Mouse (Mus musculus) midbrain, embryonic 13.5 days (tissue): ENCODE measurements at regions not wholly inside any gene's neighbourhood (a gene's known extent, or its start where the extent isn't known, plus 50 kb on each side); places are given as distances from the start of the nearest gene placed in this dataset.

Source experiments
- ATAC-seq: fragments of 200-750 bp; cut with Nextera tagmentation; 2 replicates; pipeline ENCODE4 v1.8.0; 2017; ENCODE audit warnings: mild to moderate bottlenecking, moderate TSS enrichment, moderate library complexity
- H3K27ac ChIP-seq: fragments of 300-500 bp; sonication (generic); 2 replicates; pipeline ENCODE4 v1.5.1; 2015; ENCODE audit warnings: inconsistent platforms, mild to moderate bottlenecking, moderate library complexity
- H3K27me3 ChIP-seq: fragments of 300-500 bp; sonication (generic); 2 replicates; pipeline ENCODE4 v1.6.1; 2015; ENCODE audit warnings: mild to moderate bottlenecking, inconsistent platforms
- H3K36me3 ChIP-seq: fragments of 300-500 bp; sonication (generic); 2 replicates; pipeline ENCODE4 v1.6.1; 2015; ENCODE audit warnings: mild to moderate bottlenecking, inconsistent platforms
- H3K4me1 ChIP-seq: fragments of 300-500 bp; sonication (generic); replicated peaks from 2 replicates; pipeline ENCODE4 v1.6.1; 2015; ENCODE audit warnings: inconsistent platforms
- H3K4me2 ChIP-seq: fragments of 300-500 bp; sonication (generic); replicated peaks from 2 replicates; pipeline ENCODE4 v1.6.1; 2015; ENCODE audit warnings: moderate library complexity, mild to moderate bottlenecking, inconsistent platforms
- H3K4me3 ChIP-seq: fragments of 300-500 bp; sonication (generic); replicated peaks from 2 replicates; pipeline ENCODE4 v1.5.1; 2015; ENCODE audit warnings: mild to moderate bottlenecking, inconsistent platforms
- H3K9ac ChIP-seq: fragments of 300-500 bp; sonication (generic); replicated peaks from 2 replicates; pipeline ENCODE4 v1.6.1; 2015; ENCODE audit warnings: mild to moderate bottlenecking, inconsistent platforms
- H3K9me3 ChIP-seq: fragments of 300-500 bp; sonication (generic); 2 replicates; pipeline ENCODE4 v1.6.1; 2016; ENCODE audit warnings: mild to moderate bottlenecking, inconsistent platforms
- WGBS: fragments of 180-500 bp; shearing (Covaris S2); methylation state at CpG from one replicate; pipeline ENCODE4 v1.1.7; 2015; 5-methylcytosine and 5-hydroxymethylcytosine counted together

- Histone ChIP-seq H3K27me3 (no peaks in the 10 kb centered on the region), H3K27ac (no peak overlapping the region)
- no peak for ATAC-seq
Measured at GRCm38 (mm10) chr6:66012675-66013074, 60.3 kb downstream of the 4930544G11Rik start.

GRCm38 (mm10) chr6:66023531-66023930 is 71.1 kb downstream of the 4930544G11Rik start:
- Histone ChIP-seq H3K9ac (no peak overlapping the region), H3K4me3 (no peak overlapping the region), H3K4me1 (no peaks in the 10 kb centered on the region), H3K9me3 (no peaks in the 10 kb centered on the region), H3K27me3 (no peaks in the 10 kb centered on the region), H3K36me3 (no peaks in the 10 kb centered on the region), H3K27ac (no peak overlapping the region), H3K4me2 (no peak overlapping the region)
- WGBS, result 86% methylated on average over 1 of the region's 1 CpGs
- ATAC-seq, result no peak

More at GRCm38 (mm10) chr6:66012675-66013074, 60.3 kb downstream of the 4930544G11Rik start:
- WGBS, result 91% methylated on average over 3 of the region's 3 CpGs
- Histone ChIP-seq H3K9ac (no peak overlapping the region), H3K4me2 (no peak overlapping the region), H3K4me1 (no peaks in the 10 kb centered on the region), H3K4me3 (no peak overlapping the region), H3K9me3 (no peaks in the 10 kb centered on the region), H3K36me3 (no peaks in the 10 kb centered on the region)

- Histone ChIP-seq H3K27me3 (no peaks in the 10 kb centered on the region), H3K9me3 (no peaks in the 10 kb centered on the region), H3K4me2 (no peak overlapping the region), H3K27ac (no peak overlapping the region), H3K4me1 (no peaks in the 10 kb centered on the region), H3K9ac (no peak overlapping the region), H3K4me3 (no peak overlapping the region), H3K36me3 (no peaks in the 10 kb centered on the region)
- no peak for ATAC-seq
- WGBS, result 55% methylated on average over 2 of the region's 2 CpGs
Measured at GRCm38 (mm10) chr6:66036789-66037188, 84.4 kb downstream of the 4930544G11Rik start.

- Histone ChIP-seq H3K36me3 (no peaks in the 10 kb centered on the region), H3K4me2 (no peak overlapping the region), H3K4me1 (no peaks in the 10 kb centered on the region), H3K27me3 (no peaks in the 10 kb centered on the region), H3K4me3 (no peak overlapping the region), H3K9me3 (no peaks in the 10 kb centered on the region), H3K27ac (no peak overlapping the region), H3K9ac (no peak overlapping the region)
- 91% methylated on average over 4 of the region's 4 CpGs for WGBS
- no peak for ATAC-seq
Measured at GRCm38 (mm10) chr6:66051852-66052251, 99.4 kb downstream of the 4930544G11Rik start.

GRCm38 (mm10) chr6:66052386-66052785 is 100.0 kb downstream of the 4930544G11Rik start:
- H3K9me3 ChIP-seq, result no peaks in the 10 kb centered on the region
- H3K36me3 ChIP-seq, result no peaks in the 10 kb centered on the region
- H3K4me2 ChIP-seq, result no peak overlapping the region
- no peak overlapping the region for H3K27ac ChIP-seq
- no peaks in the 10 kb centered on the region for H3K27me3 ChIP-seq
- H3K9ac ChIP-seq, result no peak overlapping the region
- H3K4me1 ChIP-seq, result no peaks in the 10 kb centered on the region
- no peak for ATAC-seq
- H3K4me3 ChIP-seq, result no peak overlapping the region

GRCm38 (mm10) chr6:66053197-66053596 is 100.8 kb downstream of the 4930544G11Rik start:
- Histone ChIP-seq H3K27me3 (no peaks in the 10 kb centered on the region), H3K27ac (no peak overlapping the region), H3K9me3 (no peaks in the 10 kb centered on the region), H3K4me1 (no peaks in the 10 kb centered on the region), H3K4me2 (no peak overlapping the region), H3K9ac (no peak overlapping the region), H3K4me3 (no peak overlapping the region), H3K36me3 (no peaks in the 10 kb centered on the region)
- WGBS, result 86% methylated on average over 2 of the region's 2 CpGs
- no peak for ATAC-seq

GRCm38 (mm10) chr6:66068874-66069273 is 116.5 kb downstream of the 4930544G11Rik start:
- WGBS, result 87% methylated on average over 2 of the region's 2 CpGs
- H3K27ac ChIP-seq, result no peak overlapping the region
- H3K9ac ChIP-seq, result no peak overlapping the region
- no peaks in the 10 kb centered on the region for H3K27me3 ChIP-seq
- no peak overlapping the region for H3K4me2 ChIP-seq
- no peak overlapping the region for H3K4me3 ChIP-seq
- no peaks in the 10 kb centered on the region for H3K36me3 ChIP-seq
- no peaks in the 10 kb centered on the region for H3K4me1 ChIP-seq
- H3K9me3 ChIP-seq, result no peaks in the 10 kb centered on the region
- ATAC-seq, result no peak

GRCm38 (mm10) chr6:66077445-66077844 is 125.0 kb downstream of the 4930544G11Rik start:
- Histone ChIP-seq H3K9me3 (no peaks in the 10 kb centered on the region), H3K4me1 (peaks cover 7% of the 10 kb centered on the region; the same call in 1 of the 2 replicates), H3K4me2 (no peak overlapping the region), H3K9ac (no peak overlapping the region), H3K27me3 (no peaks in the 10 kb centered on the region), H3K4me3 (no peak overlapping the region), H3K36me3 (no peaks in the 10 kb centered on the region), H3K27ac (no peak overlapping the region)
- WGBS, result 10% methylated on average over 2 of the region's 2 CpGs
- ATAC-seq, result no peak

- H3K9ac ChIP-seq, result no peak overlapping the region
- no peaks in the 10 kb centered on the region for H3K27me3 ChIP-seq
- no peak overlapping the region for H3K4me3 ChIP-seq
- no peak overlapping the region for H3K4me2 ChIP-seq
- WGBS, result 3% methylated on average over 1 of the region's 1 CpGs
- H3K27ac ChIP-seq, result no peak overlapping the region
- H3K36me3 ChIP-seq, result no peaks in the 10 kb centered on the region
- ATAC-seq, result no peak
- no peaks in the 10 kb centered on the region for H3K9me3 ChIP-seq
- peaks cover 7% of the 10 kb centered on the region; the same call in 1 of the 2 replicates for H3K4me1 ChIP-seq
Measured at GRCm38 (mm10) chr6:66078769-66079168, 126.4 kb downstream of the 4930544G11Rik start.

GRCm38 (mm10) chr6:66101555-66102071 is 149.2 kb downstream of the 4930544G11Rik start:
- Histone ChIP-seq H3K27ac (no peak overlapping the region), H3K36me3 (no peaks in the 10 kb centered on the region), H3K9ac (no peak overlapping the region), H3K4me3 (no peak overlapping the region), H3K4me1 (no peaks in the 10 kb centered on the region), H3K4me2 (no peak overlapping the region), H3K27me3 (no peaks in the 10 kb centered on the region), H3K9me3 (no peaks in the 10 kb centered on the region; the same call in 1 of the 2 replicates)
- ATAC-seq, result no peak
- 46% methylated on average over 3 of the region's 3 CpGs for WGBS

- no peak overlapping the region for H3K27ac ChIP-seq
- H3K27me3 ChIP-seq, result no peaks in the 10 kb centered on the region
- no peak overlapping the region for H3K4me3 ChIP-seq
- H3K4me2 ChIP-seq, result no peak overlapping the region
- H3K4me1 ChIP-seq, result no peaks in the 10 kb centered on the region
- no peak for ATAC-seq
- no peaks in the 10 kb centered on the region for H3K36me3 ChIP-seq
- WGBS, result 92% methylated on average over 6 of the region's 6 CpGs
- no peak overlapping the region for H3K9ac ChIP-seq
- H3K9me3 ChIP-seq, result no peaks in the 10 kb centered on the region
Measured at GRCm38 (mm10) chr6:66114366-66114765, 162.0 kb downstream of the 4930544G11Rik start.

GRCm38 (mm10) chr6:66121479-66122183 is 169.2 kb downstream of the 4930544G11Rik start:
- Histone ChIP-seq H3K4me2 (no peak overlapping the region), H3K4me3 (no peak overlapping the region), H3K4me1 (no peaks in the 10 kb centered on the region), H3K27me3 (no peaks in the 10 kb centered on the region), H3K27ac (no peak overlapping the region), H3K36me3 (no peaks in the 10 kb centered on the region), H3K9me3 (no peaks in the 10 kb centered on the region), H3K9ac (no peak overlapping the region)
- ATAC-seq, result no peak
- WGBS, result 69% methylated on average over 5 of the region's 5 CpGs

- ATAC-seq, result no peak
- Histone ChIP-seq H3K27ac (no peak overlapping the region), H3K9me3 (no peaks in the 10 kb centered on the region), H3K27me3 (no peaks in the 10 kb centered on the region), H3K4me2 (no peak overlapping the region), H3K36me3 (no peaks in the 10 kb centered on the region), H3K4me1 (no peaks in the 10 kb centered on the region), H3K4me3 (no peak overlapping the region), H3K9ac (no peak overlapping the region)
- WGBS, result 83% methylated on average over 1 of the region's 1 CpGs
Measured at GRCm38 (mm10) chr6:66124292-66124691, 171.9 kb downstream of the 4930544G11Rik start.
